Mouse (Mus musculus) forebrain, postnatal 0 days (tissue): ENCODE results near the gene Lingo1. TPM values are rescaled to one million over a fixed set of nuclear protein-coding genes. Genes with fewer than 3 reads are reported as not detected.

Experiments
- ATAC-seq: fragments of 200-750 bp; cut with Nextera tagmentation; 2 replicates; pipeline ENCODE4 v1.8.0; 2017; ENCODE audit warnings: mild to moderate bottlenecking, moderate library complexity
- DNase-seq: peaks from one replicate; pipeline ENCODE4 v3.0.0-alpha.2; 2015
- H3K27ac ChIP-seq: fragments of 300-500 bp; sonication (generic); 2 replicates; pipeline ENCODE4 v1.5.1; 2014; ENCODE audit warnings: low read depth, mild to moderate bottlenecking, antibody characterized with exemption, low read length, moderate library complexity, mixed read lengths
- H3K27me3 ChIP-seq: fragments of 300-500 bp; sonication (generic); 2 replicates; pipeline ENCODE4 v1.6.1; 2014; ENCODE audit warnings: mild to moderate bottlenecking, low read length, mixed read lengths; ENCODE audit not compliant: insufficient read depth
- H3K36me3 ChIP-seq: fragments of 300-500 bp; sonication (generic); 2 replicates; pipeline ENCODE4 v1.6.1; 2014; ENCODE audit warnings: mild to moderate bottlenecking, moderate library complexity; ENCODE audit not compliant: insufficient read depth
- H3K4me1 ChIP-seq: fragments of 300-500 bp; sonication (generic); 2 replicates; pipeline ENCODE4 v1.6.1; 2014; ENCODE audit warnings: antibody characterized with exemption; ENCODE audit not compliant: insufficient read depth
- H3K4me2 ChIP-seq: fragments of 300-500 bp; sonication (generic); 2 replicates; pipeline ENCODE4 v1.6.1; 2014; ENCODE audit warnings: low read depth, mild to moderate bottlenecking, moderate library complexity
- H3K4me3 ChIP-seq: fragments of 300-500 bp; sonication (generic); 2 replicates; pipeline ENCODE4 v1.5.1; 2014; ENCODE audit warnings: low read depth, low read length, mixed read lengths
- H3K9ac ChIP-seq: fragments of 300-500 bp; sonication (generic); 2 replicates; pipeline ENCODE4 v1.6.1; 2014; ENCODE audit warnings: mild to moderate bottlenecking
- H3K9me3 ChIP-seq: fragments of 300-500 bp; sonication (generic); 2 replicates; pipeline ENCODE4 v1.6.1; 2016; ENCODE audit warnings: low read length
- CTCF ChIP-seq: sonication (generic); IDR thresholded peaks from 2 replicates; pipeline ENCODE4 v1.5.1; 2016; ENCODE audit warnings: antibody characterized with exemption, control low read depth, low read depth
- WGBS: fragments of 180-500 bp; shearing (Covaris S2); extraction: QIAGEN DNeasy Blood & Tissue Kit; methylation state at CpG from one replicate; pipeline ENCODE4 v1.1.7; 2014; 5-methylcytosine and 5-hydroxymethylcytosine counted together
- polyA plus RNA-seq: library from polyadenylated mRNA; unstranded; fragments of >200 nt; fragmentation: Nextera tagmentation; extraction: Ambion mirVana; gene quantifications from 2 replicates; pipeline ENCODE4 v1.2.1, GENCODE M21; 2015
- total RNA-seq: library from RNA; depleted of rRNA; stranded (reverse); fragments of >200 nt; gene quantifications from 2 replicates; pipeline ENCODE4 v1.2.3, GENCODE M21; 2014

The Lingo1 gene
- total and polyA plus RNA-seq, 2 experiments from 2014 or later: 103 to 114 TPM

- Histone ChIP-seq H3K4me1 (0 out of 2 replicates have a peak, but pooled peaks cover 6% of the 10 kb centered on the region), H3K4me3 (no peak overlapping the region), H3K27me3 (no peaks in the 10 kb centered on the region; the same call in 1 of the 2 replicates), H3K27ac (peak overlapping the region; percentile 64; the same call in 1 of the 2 replicates), H3K36me3 (no peaks in the 10 kb centered on the region), H3K9ac (no peak overlapping the region), H3K4me2 (no peak overlapping the region), H3K9me3 (no peaks in the 10 kb centered on the region)
- WGBS: 52% methylated on average over 9 of the region's 9 CpGs
- no peak for TF ChIP-seq CTCF
- DNase-seq (peak; percentile 81), ATAC-seq (peak; percentile 76)
Observed at GRCm38 (mm10) chr9:56762106-56762562, 34.1 kb downstream of the Lingo1 start.

- 0 out of 2 replicates have a peak, but pooled peaks cover 6% of the 10 kb centered on the region for H3K4me1 ChIP-seq
- H3K4me2 ChIP-seq: no peak overlapping the region
- peak; percentile 34; the same call in 1 of the 2 replicates for ATAC-seq
- 28% methylated on average over 11 of the region's 11 CpGs for WGBS
- H3K9me3 ChIP-seq: no peaks in the 10 kb centered on the region
- H3K27ac ChIP-seq: no peak overlapping the region
- 0 out of 2 replicates have a peak overlapping the region, but pooled peaks have one; percentile 10 for H3K9ac ChIP-seq
- TF ChIP-seq CTCF: no peak
- no peaks in the 10 kb centered on the region; the same call in 1 of the 2 replicates for H3K27me3 ChIP-seq
- no peak for DNase-seq
- H3K36me3 ChIP-seq: no peaks in the 10 kb centered on the region
- H3K4me3 ChIP-seq: no peak overlapping the region
Observed at GRCm38 (mm10) chr9:56757791-56758190, 38.5 kb downstream of the Lingo1 start.

- no peak for ATAC-seq
- Histone ChIP-seq H3K4me2 (no peak overlapping the region), H3K36me3 (no peaks in the 10 kb centered on the region), H3K9me3 (no peaks in the 10 kb centered on the region), H3K27ac (no peak overlapping the region), H3K4me3 (no peak overlapping the region), H3K9ac (no peak overlapping the region), H3K4me1 (0 out of 2 replicates have a peak, but pooled peaks cover 6% of the 10 kb centered on the region), H3K27me3 (no peaks in the 10 kb centered on the region; the same call in 1 of the 2 replicates)
- DNase-seq: no peak
- 44% methylated on average over 5 of the region's 5 CpGs for WGBS
- no peak for TF ChIP-seq CTCF
Observed at GRCm38 (mm10) chr9:56755119-56755518, 41.1 kb downstream of the Lingo1 start.

GRCm38 (mm10) chr9:56753386-56753785 lies 42.9 kb downstream of the Lingo1 start:
- H3K27me3 ChIP-seq: no peaks in the 10 kb centered on the region; the same call in 1 of the 2 replicates
- WGBS: 71% methylated on average over 6 of the region's 6 CpGs
- no peak overlapping the region for H3K4me2 ChIP-seq
- H3K36me3 ChIP-seq: no peaks in the 10 kb centered on the region
- TF ChIP-seq CTCF: no peak
- DNase-seq (no peak), ATAC-seq (no peak)
- H3K9ac ChIP-seq: no peak overlapping the region
- no peak overlapping the region for H3K4me3 ChIP-seq
- no peaks in the 10 kb centered on the region for H3K9me3 ChIP-seq
- no peak overlapping the region for H3K27ac ChIP-seq
- H3K4me1 ChIP-seq: 0 out of 2 replicates have a peak, but pooled peaks cover 6% of the 10 kb centered on the region

GRCm38 (mm10) chr9:56748056-56748455 lies 48.2 kb downstream of the Lingo1 start:
- ATAC-seq (no peak), DNase-seq (no peak)
- Histone ChIP-seq H3K4me1 (peaks cover 8% of the 10 kb centered on the region), H3K27me3 (no peaks in the 10 kb centered on the region; the same call in 1 of the 2 replicates), H3K4me2 (no peak overlapping the region), H3K36me3 (no peaks in the 10 kb centered on the region), H3K9ac (no peak overlapping the region), H3K27ac (0 out of 2 replicates have a peak overlapping the region, but pooled peaks have one; percentile 5), H3K4me3 (no peak overlapping the region), H3K9me3 (no peaks in the 10 kb centered on the region)
- 50% methylated on average over 5 of the region's 5 CpGs for WGBS
- TF ChIP-seq CTCF: no peak

GRCm38 (mm10) chr9:56746926-56747294 lies 49.4 kb downstream of the Lingo1 start:
- no peaks in the 10 kb centered on the region; the same call in 1 of the 2 replicates for H3K27me3 ChIP-seq
- 22% methylated on average over 4 of the region's 4 CpGs for WGBS
- no peak overlapping the region for H3K9ac ChIP-seq
- TF ChIP-seq CTCF: no peak
- peaks cover 8% of the 10 kb centered on the region for H3K4me1 ChIP-seq
- H3K4me3 ChIP-seq: no peak overlapping the region
- DNase-seq: no peak
- no peaks in the 10 kb centered on the region for H3K36me3 ChIP-seq
- no peak overlapping the region for H3K27ac ChIP-seq
- H3K9me3 ChIP-seq: no peaks in the 10 kb centered on the region
- 0 out of 2 replicates have a peak, but pooled peaks have one; percentile 5 for ATAC-seq
- no peak overlapping the region for H3K4me2 ChIP-seq

- Histone ChIP-seq H3K27ac (no peak overlapping the region), H3K27me3 (no peaks in the 10 kb centered on the region; the same call in 1 of the 2 replicates), H3K4me1 (peaks cover 8% of the 10 kb centered on the region), H3K36me3 (no peaks in the 10 kb centered on the region), H3K4me2 (no peak overlapping the region), H3K9me3 (no peaks in the 10 kb centered on the region), H3K4me3 (no peak overlapping the region), H3K9ac (no peak overlapping the region)
- DNase-seq (peak; percentile 65), ATAC-seq (peak; percentile 84)
- TF ChIP-seq CTCF: no peak
- 33% methylated on average over 14 of the region's 14 CpGs for WGBS
Observed at GRCm38 (mm10) chr9:56746195-56746925, 49.9 kb downstream of the Lingo1 start.
